Mouse (Mus musculus) hindbrain, embryonic 12.5 days (tissue): ENCODE measurements around the gene Krt33a. TPM values are rescaled to one million over a fixed set of nuclear protein-coding genes. Genes with fewer than 3 reads are reported as not detected.

Experiments
- ATAC-seq: fragments of 200-750 bp; cut with Nextera tagmentation; 2 replicates; pipeline ENCODE4 v1.8.0; 2017; ENCODE audit warnings: moderate TSS enrichment; ENCODE audit not compliant: low FRiP score
- H3K27ac ChIP-seq: fragments of 300-500 bp; sonication (generic); 2 replicates; pipeline ENCODE4 v1.5.1; 2016; ENCODE audit warnings: mild to moderate bottlenecking
- H3K27me3 ChIP-seq: fragments of 300-500 bp; sonication (generic); 2 replicates; pipeline ENCODE4 v1.6.1; 2016; ENCODE audit warnings: mild to moderate bottlenecking
- H3K36me3 ChIP-seq: fragments of 300-500 bp; sonication (generic); 2 replicates; pipeline ENCODE4 v1.6.1; 2016; ENCODE audit warnings: mild to moderate bottlenecking
- H3K4me1 ChIP-seq: fragments of 300-500 bp; sonication (generic); 2 replicates; pipeline ENCODE4 v1.6.1; 2016
- H3K4me2 ChIP-seq: fragments of 300-500 bp; sonication (generic); replicated peaks from 2 replicates; pipeline ENCODE4 v1.6.1; 2016; ENCODE audit warnings: mild to moderate bottlenecking
- H3K4me3 ChIP-seq: fragments of 300-500 bp; sonication (generic); 2 replicates; pipeline ENCODE4 v1.5.1; 2016; ENCODE audit warnings: mild to moderate bottlenecking
- H3K9ac ChIP-seq: fragments of 300-500 bp; sonication (generic); 2 replicates; pipeline ENCODE4 v1.6.1; 2016; ENCODE audit warnings: mild to moderate bottlenecking, moderate library complexity
- H3K9me3 ChIP-seq: fragments of 300-500 bp; sonication (generic); replicated peaks from 2 replicates; pipeline ENCODE4 v1.6.1; 2016; ENCODE audit warnings: mild to moderate bottlenecking
- WGBS: fragments of 180-500 bp; shearing (Covaris S2); methylation state at CpG from one replicate; pipeline ENCODE4 v1.1.7; 2016; 5-methylcytosine and 5-hydroxymethylcytosine counted together
- polyA plus RNA-seq: library from polyadenylated mRNA; unstranded; fragments of >200 nt; fragmentation: Nextera tagmentation; extraction: Ambion mirVana; gene quantifications from 2 replicates; pipeline ENCODE4 v1.2.1, GENCODE M21; 2016

Gene Krt33a
- polyA plus RNA-seq, 1 experiment from 2014 or later = not detected

GRCm38 (mm10) chr11:100008336-100008735 is 7.7 kb downstream of the Krt33a start:
- Histone ChIP-seq H3K4me3 (no peak overlapping the region), H3K27me3 (no peaks in the 10 kb centered on the region), H3K4me1 (no peaks in the 10 kb centered on the region), H3K4me2 (no peak overlapping the region), H3K9ac (no peak overlapping the region), H3K9me3 (no peaks in the 10 kb centered on the region), H3K27ac (no peak overlapping the region), H3K36me3 (no peaks in the 10 kb centered on the region)
- no peak for ATAC-seq
- 89% methylated on average over 5 of the region's 5 CpGs for WGBS

- no peak for ATAC-seq
- H3K4me3 ChIP-seq = no peak overlapping the region
- no peaks in the 10 kb centered on the region for H3K36me3 ChIP-seq
- H3K9me3 ChIP-seq = no peaks in the 10 kb centered on the region
- H3K27me3 ChIP-seq = no peaks in the 10 kb centered on the region
- no peak overlapping the region for H3K9ac ChIP-seq
- no peak overlapping the region for H3K4me2 ChIP-seq
- H3K27ac ChIP-seq = no peak overlapping the region
- H3K4me1 ChIP-seq = no peaks in the 10 kb centered on the region
- WGBS = 57% methylated on average over 3 of the region's 3 CpGs
Observed at GRCm38 (mm10) chr11:100006624-100007023, 9.4 kb downstream of the Krt33a start.

GRCm38 (mm10) chr11:100005905-100006304 is 10.1 kb downstream of the Krt33a start:
- no peak for ATAC-seq
- Histone ChIP-seq H3K36me3 (no peaks in the 10 kb centered on the region), H3K27me3 (no peaks in the 10 kb centered on the region), H3K9me3 (no peaks in the 10 kb centered on the region), H3K4me3 (no peak overlapping the region), H3K27ac (no peak overlapping the region), H3K4me1 (no peaks in the 10 kb centered on the region), H3K9ac (no peak overlapping the region), H3K4me2 (no peak overlapping the region)
- WGBS = 84% methylated on average over 8 of the region's 8 CpGs

GRCm38 (mm10) chr11:100004846-100005245 is 11.2 kb downstream of the Krt33a start:
- ATAC-seq = no peak
- no peak overlapping the region for H3K4me3 ChIP-seq
- H3K9me3 ChIP-seq = no peaks in the 10 kb centered on the region
- WGBS = 36% methylated on average over 6 of the region's 6 CpGs
- no peak overlapping the region for H3K4me2 ChIP-seq
- no peaks in the 10 kb centered on the region for H3K4me1 ChIP-seq
- H3K36me3 ChIP-seq = no peaks in the 10 kb centered on the region
- no peak overlapping the region for H3K27ac ChIP-seq
- no peaks in the 10 kb centered on the region for H3K27me3 ChIP-seq
- H3K9ac ChIP-seq = no peak overlapping the region

GRCm38 (mm10) chr11:99999091-99999490 is 16.9 kb downstream of the Krt33a start:
- no peak overlapping the region for H3K9ac ChIP-seq
- no peak overlapping the region for H3K4me2 ChIP-seq
- no peaks in the 10 kb centered on the region for H3K9me3 ChIP-seq
- no peak overlapping the region for H3K27ac ChIP-seq
- ATAC-seq = no peak
- H3K4me1 ChIP-seq = no peaks in the 10 kb centered on the region
- WGBS = 91% methylated on average over 7 of the region's 7 CpGs
- H3K4me3 ChIP-seq = no peak overlapping the region
- H3K27me3 ChIP-seq = 0 out of 2 replicates have a peak, but pooled peaks cover 5% of the 10 kb centered on the region
- no peaks in the 10 kb centered on the region for H3K36me3 ChIP-seq

GRCm38 (mm10) chr11:99994384-99994661 is 21.7 kb downstream of the Krt33a start:
- whole genome bisulfite sequencing = 77% methylated on average over 4 of the region's 4 CpGs
- no peak for ATAC-seq
- no peak overlapping the region for H3K9ac ChIP-seq
- H3K27ac ChIP-seq = no peak overlapping the region
- no peaks in the 10 kb centered on the region for H3K36me3 ChIP-seq
- H3K4me3 ChIP-seq = no peak overlapping the region
- H3K27me3 ChIP-seq = peaks cover 21% of the 10 kb centered on the region
- no peak overlapping the region for H3K4me2 ChIP-seq
- peaks cover 2% of the 10 kb centered on the region; the same call in 1 of the 2 replicates for H3K4me1 ChIP-seq
- H3K9me3 ChIP-seq = no peaks in the 10 kb centered on the region

- Histone ChIP-seq H3K4me2 (peak within 1 kb of the TSS; percentile 46), H3K9ac (no peak within 1 kb of the TSS), H3K9me3 (no peaks in the 10 kb centered on the region), H3K27me3 (peaks cover 21% of the 10 kb centered on the region), H3K4me3 (peak within 1 kb of the TSS; percentile 19), H3K4me1 (peaks cover 2% of the 10 kb centered on the region; the same call in 1 of the 2 replicates), H3K27ac (no peak within 1 kb of the TSS), H3K36me3 (no peaks in the 10 kb centered on the region)
- ATAC-seq = no peak
- 31% methylated on average over 25 of the region's 26 CpGs for WGBS
Observed at GRCm38 (mm10) chr11:99993620-99994383, 22.2 kb downstream of the Krt33a start, which contains the start of gene Krtap17-1. Gene Krtap17-1 (minus strand): TSS chr11:99993994.

- Histone ChIP-seq H3K4me1 (peaks cover 2% of the 10 kb centered on the region; the same call in 1 of the 2 replicates), H3K4me2 (no peak overlapping the region), H3K36me3 (no peaks in the 10 kb centered on the region), H3K9me3 (no peaks in the 10 kb centered on the region), H3K27ac (no peak overlapping the region), H3K27me3 (peaks cover 21% of the 10 kb centered on the region), H3K4me3 (no peak overlapping the region), H3K9ac (no peak overlapping the region)
- ATAC-seq = no peak
- WGBS = 67% methylated on average over 3 of the region's 3 CpGs
Observed at GRCm38 (mm10) chr11:99990571-99990970, 25.4 kb downstream of the Krt33a start.

GRCm38 (mm10) chr11:99989881-99990405 is 26.1 kb downstream of the Krt33a start:
- no peak overlapping the region for H3K4me2 ChIP-seq
- no peak overlapping the region for H3K4me3 ChIP-seq
- no peak overlapping the region for H3K27ac ChIP-seq
- peaks cover 21% of the 10 kb centered on the region for H3K27me3 ChIP-seq
- H3K36me3 ChIP-seq = no peaks in the 10 kb centered on the region
- H3K4me1 ChIP-seq = peaks cover 2% of the 10 kb centered on the region; the same call in 1 of the 2 replicates
- ATAC-seq = no peak
- WGBS = 90% methylated on average over 6 of the region's 6 CpGs
- H3K9ac ChIP-seq = no peak overlapping the region
- H3K9me3 ChIP-seq = no peaks in the 10 kb centered on the region

- 89% methylated on average over 3 of the region's 3 CpGs for WGBS
- Histone ChIP-seq H3K36me3 (no peaks in the 10 kb centered on the region), H3K9me3 (no peaks in the 10 kb centered on the region), H3K4me2 (no peak overlapping the region), H3K4me1 (peaks cover under 1% of the 10 kb centered on the region; the same call in 1 of the 2 replicates), H3K4me3 (no peak overlapping the region), H3K9ac (no peak overlapping the region), H3K27ac (no peak overlapping the region), H3K27me3 (peaks cover 11% of the 10 kb centered on the region; the same call in 1 of the 2 replicates)
- ATAC-seq = no peak
Observed at GRCm38 (mm10) chr11:99988530-99988929, 27.5 kb downstream of the Krt33a start.

- H3K27ac ChIP-seq = no peak within 1 kb of the TSS
- WGBS = 80% methylated on average over 8 of the region's 8 CpGs
- H3K9ac ChIP-seq = no peak within 1 kb of the TSS
- ATAC-seq = no peak
- no peak within 1 kb of the TSS for H3K4me3 ChIP-seq
- no peak within 1 kb of the TSS for H3K4me2 ChIP-seq
- H3K36me3 ChIP-seq = no peaks in the 10 kb centered on the region
- H3K4me1 ChIP-seq = no peaks in the 10 kb centered on the region
- no peaks in the 10 kb centered on the region for H3K27me3 ChIP-seq
- no peaks in the 10 kb centered on the region for H3K9me3 ChIP-seq
Observed at GRCm38 (mm10) chr11:99986180-99986647, 29.8 kb downstream of the Krt33a start, which contains the start of gene Krtap16-1. Gene Krtap16-1 (minus strand): TSS chr11:99986597.

GRCm38 (mm10) chr11:99985291-99986092 is 30.5 kb downstream of the Krt33a start:
- ATAC-seq = no peak
- Histone ChIP-seq H3K4me1 (no peaks in the 10 kb centered on the region), H3K9ac (no peak overlapping the region), H3K9me3 (no peaks in the 10 kb centered on the region), H3K27ac (no peak overlapping the region), H3K4me2 (no peak overlapping the region), H3K36me3 (no peaks in the 10 kb centered on the region), H3K27me3 (no peaks in the 10 kb centered on the region), H3K4me3 (no peak overlapping the region)
- 87% methylated on average over 20 of the region's 20 CpGs for WGBS
